Mouse (Mus musculus) lung, postnatal 0 days (tissue): ENCODE measurements at regions not wholly inside any gene's neighbourhood (a gene's known extent, or its start where the extent isn't known, plus 50 kb on each side); places are given as distances from the start of the nearest gene placed in this dataset.

Experiments
- CTCF ChIP-seq: IDR thresholded peaks from 2 replicates; pipeline ENCODE4 v1.5.1; 2016; ENCODE audit warnings: antibody characterized with exemption, mild to moderate bottlenecking
- EP300 ChIP-seq: IDR thresholded peaks from 2 replicates; pipeline ENCODE4 v1.6.1; 2016; ENCODE audit warnings: antibody characterized with exemption, mild to moderate bottlenecking, control low read depth

DNA sequence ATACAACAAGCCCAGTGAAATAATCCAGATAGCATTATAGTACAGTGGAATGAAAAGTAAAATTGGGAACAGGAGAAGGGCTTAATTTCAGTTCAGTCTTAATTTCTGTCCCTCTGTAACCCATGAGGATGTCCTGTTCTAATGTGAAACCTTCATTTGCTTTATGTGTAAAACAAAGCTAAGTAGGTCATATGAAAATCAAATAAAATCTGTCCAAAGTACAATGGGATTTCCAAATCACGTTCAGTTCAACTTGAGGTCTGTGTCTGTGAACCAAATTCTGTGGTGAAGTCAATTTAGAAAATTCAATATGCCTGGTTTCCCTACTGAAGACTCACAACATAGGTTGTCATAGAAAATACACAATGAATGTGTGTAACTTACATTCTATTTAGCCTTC, 74.4 kb upstream of the Dab2 start:
- no peak for TF ChIP-seq CTCF
- no peak for TF ChIP-seq EP300
